Mouse (Mus musculus): Measurements from ENCODE around the gene Hdac4.

Gene Hdac4

GRCm38 (mm10) chr1:92015938-92016672, 179.4 kb downstream of the Hdac4 start:
- DNase-seq: no peak

- DNase-seq: no peak
These were observed 180.2 kb downstream of the Hdac4 start for GRCm38 (mm10) chr1:92015252-92015651.

- DNase-seq: no peak
These were observed 181.0 kb downstream of the Hdac4 start for GRCm38 (mm10) chr1:92014496-92014895.

- no peak for DNase-seq
These were observed 188.8 kb downstream of the Hdac4 start for GRCm38 (mm10) chr1:92006666-92007065.

GRCm38 (mm10) chr1:92005617-92005940, 189.9 kb downstream of the Hdac4 start:
- DNase-seq: no peak

GRCm38 (mm10) chr1:92004906-92005616, 190.4 kb downstream of the Hdac4 start:
- DNase-seq: no peak

GRCm38 (mm10) chr1:92004122-92004521, 191.4 kb downstream of the Hdac4 start:
- DNase-seq: no peak

GRCm38 (mm10) chr1:92000226-92000625, 195.3 kb downstream of the Hdac4 start:
- no peak for DNase-seq

- DNase-seq: no peak
These were observed 201.8 kb downstream of the Hdac4 start for GRCm38 (mm10) chr1:91993658-91994165.

- DNase-seq: no peak
These were observed 202.8 kb downstream of the Hdac4 start for GRCm38 (mm10) chr1:91992652-91993051.

- DNase-seq: no peak
These were observed 203.9 kb downstream of the Hdac4 start for GRCm38 (mm10) chr1:91991597-91991996.

- no peak for DNase-seq
These were observed 204.6 kb downstream of the Hdac4 start for GRCm38 (mm10) chr1:91990852-91991251.

- no peak for DNase-seq
These were observed 206.6 kb downstream of the Hdac4 start for GRCm38 (mm10) chr1:91988866-91989265.

GRCm38 (mm10) chr1:91987431-91987830, 208.1 kb downstream of the Hdac4 start:
- peak; percentile 64 for DNase-seq

- no peak for DNase-seq
These were observed 209.7 kb downstream of the Hdac4 start for GRCm38 (mm10) chr1:91985783-91986182.

GRCm38 (mm10) chr1:91984507-91984906, 211.0 kb downstream of the Hdac4 start:
- no peak for DNase-seq

- DNase-seq: no peak
These were observed 214.1 kb downstream of the Hdac4 start for GRCm38 (mm10) chr1:91981381-91981780.

GRCm38 (mm10) chr1:91978443-91978842, 217.1 kb downstream of the Hdac4 start:
- no peak for DNase-seq

- DNase-seq: peak; percentile 54
These were observed 226.7 kb downstream of the Hdac4 start for GRCm38 (mm10) chr1:91968710-91969379.

- DNase-seq: no peak
These were observed 228.5 kb downstream of the Hdac4 start for GRCm38 (mm10) chr1:91967041-91967440.

- no peak for DNase-seq
These were observed 230.8 kb downstream of the Hdac4 start for GRCm38 (mm10) chr1:91964486-91965335.

- DNase-seq: no peak
These were observed 233.2 kb downstream of the Hdac4 start for GRCm38 (mm10) chr1:91962256-91962655.

- DNase-seq: no peak
These were observed 234.3 kb downstream of the Hdac4 start for GRCm38 (mm10) chr1:91961231-91961630.
